Mouse (Mus musculus) yolk sac, embryonic 10.5 days (tissue): ENCODE results near the gene Coro2a.
"Not testable (repeated sequence)": the region's sequence is repeated elsewhere in the genome, so short reads cannot be mapped to it uniquely, and the experiment has no call there.

Experiments used
- DNase-seq: peaks from one replicate; pipeline ENCODE4 v3.0.0-alpha.2; 2017; ENCODE audit warnings: low spot score

The Coro2a gene

GRCm38 (mm10) chr4:46601844-46602423, at the start of gene Coro2a:
TSS of gene Coro2a (minus strand) at chr4:46602202.
- DNase-seq = peak; percentile 73

GRCm38 (mm10) chr4:46650086-46650753, 48.2 kb upstream of the Coro2a start, which contains the start of gene Tbc1d2:
TSS of gene Tbc1d2 (minus strand) at chr4:46650209.
- DNase-seq = peak; percentile 95

- DNase-seq = no peak
Measured at GRCm38 (mm10) chr4:46649161-46649560, 47.2 kb upstream of the Coro2a start.

- no peak for DNase-seq
Measured at GRCm38 (mm10) chr4:46643676-46644112, 41.7 kb upstream of the Coro2a start.

GRCm38 (mm10) chr4:46642924-46643675, 41.1 kb upstream of the Coro2a start:
- DNase-seq = peak; percentile 26

- DNase-seq = no peak
Measured at GRCm38 (mm10) chr4:46641283-46641682, 39.3 kb upstream of the Coro2a start.

GRCm38 (mm10) chr4:46639866-46640265, 37.9 kb upstream of the Coro2a start:
- DNase-seq = peak; percentile 32

GRCm38 (mm10) chr4:46637250-46637649, 35.2 kb upstream of the Coro2a start:
- DNase-seq = not testable (repeated sequence)

GRCm38 (mm10) chr4:46635702-46636430, 33.9 kb upstream of the Coro2a start:
- DNase-seq = no peak

GRCm38 (mm10) chr4:46634881-46635280, 32.9 kb upstream of the Coro2a start:
- DNase-seq = no peak

- not testable (repeated sequence) for DNase-seq
Measured at GRCm38 (mm10) chr4:46633565-46633964, 31.6 kb upstream of the Coro2a start.

- DNase-seq = no peak
Measured at GRCm38 (mm10) chr4:46632465-46632864, 30.5 kb upstream of the Coro2a start.

GRCm38 (mm10) chr4:46630390-46630789, 28.4 kb upstream of the Coro2a start:
- peak; percentile 30 for DNase-seq

GRCm38 (mm10) chr4:46628873-46629272, 26.9 kb upstream of the Coro2a start:
- DNase-seq = peak; percentile 80

GRCm38 (mm10) chr4:46628081-46628480, 26.1 kb upstream of the Coro2a start:
- DNase-seq = no peak

GRCm38 (mm10) chr4:46625101-46625500, 23.1 kb upstream of the Coro2a start:
- no peak for DNase-seq

GRCm38 (mm10) chr4:46623007-46623406, 21.0 kb upstream of the Coro2a start:
- DNase-seq = no peak

- DNase-seq = no peak
Measured at GRCm38 (mm10) chr4:46620946-46621345, 18.9 kb upstream of the Coro2a start.

GRCm38 (mm10) chr4:46620330-46620729, 18.3 kb upstream of the Coro2a start:
- no peak for DNase-seq

GRCm38 (mm10) chr4:46618196-46618817, 16.3 kb upstream of the Coro2a start:
- DNase-seq = no peak

GRCm38 (mm10) chr4:46617408-46617807, 15.4 kb upstream of the Coro2a start:
- no peak for DNase-seq

- DNase-seq = no peak
Measured at GRCm38 (mm10) chr4:46614641-46615040, 12.6 kb upstream of the Coro2a start.
